In genomic region chr3:152275008-152275407, GRCm38 (mm10) we compare ENCODE assay signal across 19 mouse cellular contexts. TPM values are rescaled to one million over a fixed set of nuclear protein-coding genes. Genes with fewer than 3 reads are reported as not detected.
"Had no signal": no experiment of that assay in that cellular context is flagged by ENCODE, and none has a peak within 500 bp of the region (broad histone marks: within the 10 kb centered on the region; RNA-seq: fewer than 3 reads in every experiment).

No protein-coding gene starts in this region.

- H3K4me2 ChIP-seq: lung, embryonic 14.5 days; midbrain, embryonic 13.5 days; neural tube, embryonic 13.5 days; neural tube, embryonic 15.5 days had no signal

- ATAC-seq: midbrain, embryonic 13.5 days; midbrain, embryonic 16.5 days had no signal

- H3K27ac ChIP-seq: midbrain, embryonic 10.5 days; midbrain, embryonic 13.5 days; neural tube, embryonic 13.5 days; neural tube, embryonic 15.5 days had no signal

- H3K9me3 ChIP-seq: midbrain, embryonic 10.5 days; midbrain, embryonic 13.5 days; neural tube, embryonic 13.5 days; neural tube, embryonic 15.5 days had no signal

- H3K9ac ChIP-seq: lung, embryonic 14.5 days; midbrain, embryonic 13.5 days; neural tube, embryonic 13.5 days; neural tube, embryonic 15.5 days had no signal

- H3K4me3 ChIP-seq: midbrain, embryonic 10.5 days; midbrain, embryonic 13.5 days; myocyte; neural tube, embryonic 13.5 days; neural tube, embryonic 15.5 days had no signal

- H3K4me1 ChIP-seq: midbrain, embryonic 13.5 days; neural tube, embryonic 13.5 days; neural tube, embryonic 15.5 days had no signal

- DNase-seq: lung, adult 18-20 months; lung, embryonic 14.5 days; lung, postnatal 10 days; lung, postnatal 4 days; retina, postnatal 1 day; right cerebral cortex, adult 18-20 months; right cerebral cortex, postnatal 25 days; right cerebral cortex, postnatal 4 days; spleen, adult 18-20 months; thymus, adult 18-20 months; thymus, postnatal 14 days; thymus, postnatal 36 days had no signal

- H3K27me3 ChIP-seq: midbrain, embryonic 13.5 days; neural tube, embryonic 13.5 days; neural tube, embryonic 15.5 days had no signal

RNA-seq across cellular contexts. Expression of gene Nexn, which starts 8.9 kb away (rescaled TPM):
- total RNA-seq: megakaryocyte, adult 5-6 weeks had no signal
